Mouse (Mus musculus): ENCODE data around the gene Anapc15-ps. TPM values are rescaled to one million over a fixed set of nuclear protein-coding genes. Genes with fewer than 3 reads are reported as not detected.

Anapc15-ps gene
- total RNA-seq, 2 experiments from 2014 or later = not detected

DNA sequence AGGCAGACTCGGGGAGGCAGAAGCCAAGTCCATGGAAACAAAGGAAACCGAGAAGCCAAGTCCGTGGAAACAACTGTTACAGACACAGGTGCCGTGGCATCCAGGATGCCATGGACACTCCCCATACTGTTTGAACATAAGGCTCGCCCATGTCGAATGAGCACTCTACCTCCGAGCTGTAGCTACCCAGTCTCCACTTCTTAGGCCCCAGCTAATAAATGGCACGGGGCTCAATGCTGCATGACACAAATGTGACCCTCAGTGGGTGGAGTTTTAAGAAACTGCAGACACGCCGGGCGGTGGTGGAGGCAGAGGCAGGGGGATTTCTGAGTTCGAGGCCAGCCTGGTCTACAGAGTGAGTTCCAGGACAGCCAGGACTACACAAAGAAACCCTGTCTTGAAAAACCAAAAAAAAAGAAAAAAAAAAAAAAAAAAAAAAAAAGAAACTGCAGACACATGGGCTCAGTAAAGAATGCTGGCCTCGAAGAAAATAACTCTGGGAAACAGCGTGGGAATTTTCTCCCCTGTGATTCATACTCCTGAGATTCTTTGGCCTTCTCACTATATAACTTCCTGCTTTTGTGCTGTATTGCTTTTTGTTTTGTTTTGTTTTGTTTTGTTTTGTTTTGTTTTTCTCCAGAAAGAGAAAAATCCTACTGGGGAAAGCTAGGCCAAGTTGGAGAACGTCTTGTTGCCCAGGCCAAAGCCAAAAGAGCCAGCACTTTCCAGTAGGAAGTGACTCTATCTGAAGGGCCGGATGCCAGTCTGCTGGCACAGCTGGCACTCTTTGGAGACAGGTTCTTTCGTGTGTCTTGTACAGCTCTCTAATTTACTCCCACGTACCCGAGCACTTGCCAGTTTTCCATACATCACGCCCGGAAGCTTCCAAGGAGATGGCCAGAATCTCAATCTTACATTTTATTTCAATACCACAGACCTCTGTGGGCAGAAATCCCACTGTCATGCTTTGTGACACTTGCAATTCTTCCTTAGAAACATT is 2.2 kb downstream of the Anapc15-ps start:
- no peak for ATAC-seq (ENCODE audit: poor library complexity, severe bottlenecking)

DNA sequence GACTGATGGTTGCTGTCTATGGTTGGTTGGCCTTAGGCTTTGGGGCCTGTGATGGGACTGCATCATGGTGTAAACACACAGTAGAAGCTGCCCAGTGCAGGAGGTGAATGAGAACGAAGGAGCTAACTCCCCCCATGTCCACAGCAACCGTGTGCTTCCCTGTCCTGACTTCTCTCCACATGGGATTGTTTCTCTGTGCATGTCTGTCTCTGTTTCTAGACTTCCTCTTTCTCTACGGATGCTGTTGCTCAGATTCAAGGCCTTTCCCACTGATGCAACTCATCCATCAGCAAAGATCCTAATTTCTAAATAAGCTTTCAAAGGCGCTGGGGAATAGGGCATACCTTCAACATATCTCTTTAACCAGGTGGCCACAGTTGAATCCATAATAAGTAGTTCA is 3.4 kb downstream of the Anapc15-ps start:
- ATAC-seq (ENCODE audit: poor library complexity, severe bottlenecking) = peak; percentile 79

DNA sequence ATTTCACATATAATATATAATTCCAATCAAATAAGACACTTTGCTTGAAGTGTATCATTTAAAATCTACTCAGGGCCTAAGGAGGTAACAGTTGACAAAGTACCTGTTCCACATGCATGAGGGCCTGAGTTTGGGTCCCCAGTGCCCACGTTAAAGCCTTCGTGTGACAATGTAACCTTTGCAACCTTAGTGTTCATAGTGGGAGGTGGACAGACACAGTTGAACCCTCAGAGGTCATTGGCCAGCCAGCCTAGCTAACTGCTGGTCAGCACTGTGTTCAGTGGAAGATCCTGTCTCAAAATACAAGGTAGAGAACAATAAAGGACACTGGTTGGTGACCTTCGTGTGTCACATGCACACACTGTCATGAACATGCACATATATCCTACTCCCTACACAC is 4.2 kb downstream of the Anapc15-ps start:
- no peak for ATAC-seq (ENCODE audit: poor library complexity, severe bottlenecking)

DNA sequence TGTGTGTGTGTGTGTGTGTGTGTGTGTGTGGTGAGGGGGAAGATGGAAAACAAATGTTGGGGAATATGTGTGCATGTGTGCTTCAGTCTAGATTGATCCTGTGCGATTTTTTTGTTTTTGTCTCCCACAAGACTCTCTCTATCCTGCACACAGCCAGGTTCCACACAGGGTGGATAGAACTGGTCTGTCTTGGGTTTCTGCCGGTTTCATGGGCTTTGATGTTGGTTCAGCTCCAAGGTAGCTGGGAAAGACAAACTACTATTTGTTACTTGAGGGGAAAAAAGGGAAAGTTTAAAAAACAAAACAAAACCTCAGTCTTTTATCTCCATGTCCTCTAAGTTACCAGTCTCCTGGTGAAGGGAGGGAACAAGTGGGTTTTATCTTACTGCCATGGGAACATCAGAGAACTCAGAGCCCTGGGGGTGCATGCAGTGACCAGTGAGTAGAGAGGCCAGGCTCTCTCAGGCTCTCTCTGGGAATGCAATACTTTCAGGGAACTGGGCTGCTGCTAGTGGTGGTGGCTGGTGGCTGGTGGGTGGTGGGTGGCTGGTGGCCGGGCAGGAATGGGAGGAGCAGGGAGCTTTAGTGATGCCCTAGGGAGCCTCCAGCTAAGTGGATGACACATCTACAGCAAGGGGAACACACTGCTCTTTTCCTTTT is 5.8 kb downstream of the Anapc15-ps start:
- ATAC-seq (ENCODE audit: poor library complexity, severe bottlenecking) = no peak

DNA sequence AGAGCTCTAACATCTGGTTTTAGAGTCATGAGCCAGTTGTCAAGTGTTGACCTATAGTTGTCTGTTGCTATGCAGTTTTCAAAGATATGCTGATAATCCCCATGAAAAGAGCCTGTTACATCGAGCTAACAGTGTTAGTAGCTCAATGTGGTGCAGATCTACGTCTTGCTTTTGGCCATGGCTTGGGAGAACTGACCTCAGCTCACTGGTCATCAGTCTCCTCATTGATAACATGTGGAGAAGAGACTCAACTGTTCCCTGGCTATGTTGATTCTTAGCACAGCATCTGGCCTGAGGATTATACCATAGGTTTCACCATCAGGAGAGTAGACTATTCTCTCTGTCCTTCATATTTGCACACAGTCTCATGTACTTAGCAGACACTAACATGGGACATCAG is 6.5 kb downstream of the Anapc15-ps start:
- no peak for ATAC-seq (ENCODE audit: poor library complexity, severe bottlenecking)

DNA sequence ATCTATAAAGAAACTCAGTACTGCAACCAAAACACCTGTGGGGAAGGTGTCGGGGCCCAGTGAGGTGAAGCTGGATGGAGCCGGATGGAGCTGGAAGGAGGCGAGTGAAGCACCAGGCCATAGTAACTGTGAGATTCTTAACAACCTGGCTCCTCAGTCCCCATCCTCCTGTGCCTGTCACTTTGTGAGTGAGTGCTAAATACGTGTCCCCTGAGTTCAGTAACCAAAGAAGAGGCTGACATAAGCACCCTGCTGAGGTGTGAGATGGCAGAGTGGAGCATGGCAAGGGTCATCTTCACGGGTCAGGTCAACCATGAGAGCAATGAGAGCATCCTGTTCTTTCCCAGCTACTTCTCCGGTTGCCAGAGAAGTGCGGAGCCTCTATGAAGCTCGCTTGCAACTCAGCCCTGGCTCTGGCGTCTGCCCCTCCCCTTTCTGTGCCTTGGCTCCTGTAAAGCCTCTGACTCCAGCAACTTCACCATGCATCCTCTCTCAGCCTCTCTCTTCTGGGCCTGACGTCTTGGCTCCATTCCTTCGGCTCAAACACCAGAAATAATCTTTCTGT is 7.7 kb downstream of the Anapc15-ps start:
- ATAC-seq (ENCODE audit: poor library complexity, severe bottlenecking) = no peak

DNA sequence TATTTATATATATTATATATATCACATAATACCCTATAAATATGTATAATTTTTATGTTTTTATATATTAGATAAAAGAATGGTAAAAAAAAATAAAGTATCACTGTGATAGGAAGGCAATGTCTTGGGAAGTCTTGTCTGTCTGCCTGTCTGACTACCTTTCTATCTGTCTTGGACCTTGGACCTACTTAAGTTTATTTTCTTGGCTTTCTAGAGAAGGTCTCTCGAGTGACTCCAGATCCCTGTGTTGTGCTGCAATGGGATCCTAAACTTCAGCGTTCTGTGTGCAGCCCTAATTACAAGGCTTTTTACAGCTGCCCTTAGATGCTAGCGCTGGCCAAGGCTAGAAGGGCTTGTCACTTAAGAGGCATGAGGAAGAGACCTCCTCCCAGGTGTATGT is 8.6 kb downstream of the Anapc15-ps start:
- no peak for ATAC-seq (ENCODE audit: poor library complexity, severe bottlenecking)

DNA sequence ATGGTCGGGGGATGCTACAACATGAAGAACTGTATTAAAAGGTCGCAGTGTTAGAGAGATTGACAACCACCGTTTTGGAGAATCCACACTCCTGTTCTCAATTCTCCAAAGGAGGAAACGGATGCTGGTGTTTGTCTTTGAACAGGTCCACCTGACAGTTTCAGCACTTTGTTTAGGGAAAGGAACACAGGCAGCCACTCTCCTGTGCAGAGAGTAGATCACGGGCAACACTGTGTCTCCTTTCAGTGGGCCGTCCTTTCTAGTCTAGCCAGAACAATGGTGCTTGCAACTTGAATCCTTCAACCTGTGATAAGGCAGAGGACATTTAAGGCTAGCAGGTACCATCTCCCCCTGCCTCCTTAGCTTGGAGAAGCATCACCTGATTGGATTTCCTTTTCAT is 12.9 kb downstream of the Anapc15-ps start:
- ATAC-seq (ENCODE audit: poor library complexity, severe bottlenecking) = no peak

DNA sequence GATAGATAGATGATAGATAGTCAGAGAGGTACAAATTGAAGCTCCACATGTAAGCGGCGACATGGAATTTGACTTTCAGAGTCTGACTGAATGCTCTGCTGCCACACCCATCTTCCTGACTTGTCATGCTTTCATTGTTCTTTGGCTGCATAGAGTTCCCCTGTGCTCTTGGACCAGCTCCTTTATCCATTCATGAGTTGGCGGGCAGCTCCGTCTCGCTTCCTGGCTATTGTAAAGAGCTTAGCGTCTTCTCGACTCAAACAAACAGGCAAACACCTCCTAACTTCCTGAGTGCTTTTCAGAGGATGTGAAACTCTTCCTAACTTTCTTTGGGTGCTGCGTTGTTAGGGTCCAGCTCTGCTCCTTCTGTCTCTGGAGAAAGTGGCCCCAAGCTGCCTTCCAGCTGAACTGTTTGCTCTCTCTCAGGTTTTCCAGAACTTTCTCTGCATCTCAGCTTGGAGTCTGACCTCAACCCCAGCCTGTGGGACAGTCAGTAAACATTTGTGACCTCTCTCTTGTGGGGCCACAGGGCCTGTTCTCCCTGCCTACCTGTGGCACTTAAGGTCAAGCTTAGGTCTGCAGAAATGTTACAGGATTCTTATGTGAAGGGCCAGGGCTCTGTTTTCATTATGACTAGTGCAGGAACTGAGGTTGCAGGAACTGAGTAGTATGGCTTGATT is 13.6 kb downstream of the Anapc15-ps start:
- no peak for ATAC-seq (ENCODE audit: poor library complexity, severe bottlenecking)

DNA sequence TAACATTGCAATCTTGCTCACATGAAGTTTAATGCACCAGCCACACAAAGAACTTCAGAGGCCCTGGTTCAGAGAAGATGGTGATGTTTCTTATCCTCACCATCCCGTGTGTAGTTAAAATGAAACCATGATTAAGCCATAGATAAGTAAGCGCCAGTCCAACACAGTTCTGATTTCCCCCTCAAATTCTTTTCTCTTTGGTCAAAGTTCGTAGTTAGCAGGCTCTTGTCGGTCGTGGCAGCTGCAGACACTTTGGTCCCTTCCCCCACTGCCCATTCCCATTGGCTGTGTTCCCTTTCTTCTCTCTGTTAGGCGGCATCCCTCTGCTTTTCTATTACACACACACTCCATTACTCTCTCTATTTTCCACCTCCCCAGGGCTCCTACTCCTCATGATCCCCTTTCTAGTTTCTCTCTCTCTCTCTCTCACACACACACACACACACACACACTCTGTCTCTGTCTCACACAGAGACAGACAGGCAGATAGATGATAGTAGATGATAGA is 14.4 kb downstream of the Anapc15-ps start:
- ATAC-seq (ENCODE audit: poor library complexity, severe bottlenecking) = no peak

DNA sequence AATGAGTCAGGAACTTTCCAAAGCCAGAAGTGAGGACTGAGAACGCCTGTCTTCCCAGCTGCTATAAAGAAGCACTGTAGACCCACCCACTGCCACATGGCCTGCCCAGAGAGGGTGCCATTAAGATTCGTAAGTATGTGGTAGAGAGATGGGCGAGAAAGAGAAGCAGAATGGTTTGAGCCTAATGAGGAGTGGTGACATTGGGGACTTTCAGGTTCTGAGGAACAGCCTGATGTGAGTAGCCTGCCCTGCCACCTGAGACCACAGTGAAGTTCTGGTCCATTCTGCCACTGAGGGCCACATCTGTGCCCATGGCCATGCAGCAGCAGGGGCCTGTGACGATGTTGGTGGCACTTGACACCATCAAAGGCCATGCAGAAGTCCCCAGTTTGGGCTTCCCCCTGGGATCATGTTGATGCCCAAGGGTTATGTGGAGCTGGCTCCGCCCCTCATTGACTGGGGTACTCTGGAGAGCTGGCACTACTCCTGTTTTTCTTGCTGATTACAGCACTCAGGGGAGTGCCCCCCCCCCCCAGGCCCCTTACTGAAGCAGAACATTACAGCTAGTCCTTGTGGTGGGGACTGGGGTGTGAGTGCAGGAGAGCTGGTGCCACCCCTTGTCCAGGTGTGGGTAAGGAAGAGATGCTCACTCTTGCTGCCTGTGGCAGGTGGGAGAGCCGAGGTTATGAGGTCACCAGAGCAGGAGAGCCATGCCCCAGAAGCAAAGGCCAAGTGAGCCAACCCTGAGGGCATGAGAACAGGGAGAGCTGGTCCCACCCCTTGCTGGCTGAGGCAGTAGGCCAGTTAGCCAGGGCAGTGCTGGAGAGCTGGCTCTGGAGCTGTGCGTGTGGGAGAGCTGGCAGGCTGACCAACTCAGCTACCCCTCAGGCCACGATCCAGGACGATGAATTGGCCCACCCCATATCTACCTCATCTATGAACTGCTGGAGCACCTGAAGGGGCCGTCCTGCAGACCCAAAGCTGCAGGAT is 16.7 kb downstream of the Anapc15-ps start:
- ATAC-seq (ENCODE audit: poor library complexity, severe bottlenecking) = no peak

DNA sequence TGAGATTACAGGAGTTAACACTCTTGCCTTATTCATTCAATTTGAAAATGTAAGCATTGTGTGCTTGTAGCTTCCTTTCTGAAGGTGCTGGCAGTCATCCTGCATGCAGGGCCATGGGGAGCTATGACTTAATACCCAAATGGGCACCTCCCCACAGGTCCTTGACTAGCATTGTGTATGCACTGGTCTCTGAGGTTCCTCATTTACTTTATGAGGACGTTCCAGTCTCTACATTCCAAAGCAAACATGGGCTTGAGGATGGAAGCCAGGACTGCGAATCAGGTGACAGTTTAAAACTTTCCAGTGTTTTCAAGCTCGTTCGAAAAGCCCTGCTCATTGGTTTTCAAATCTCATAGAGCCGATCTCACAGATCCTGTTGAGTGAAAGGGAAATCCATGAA is 21.1 kb downstream of the Anapc15-ps start:
- ATAC-seq (ENCODE audit: poor library complexity, severe bottlenecking) = no peak

DNA sequence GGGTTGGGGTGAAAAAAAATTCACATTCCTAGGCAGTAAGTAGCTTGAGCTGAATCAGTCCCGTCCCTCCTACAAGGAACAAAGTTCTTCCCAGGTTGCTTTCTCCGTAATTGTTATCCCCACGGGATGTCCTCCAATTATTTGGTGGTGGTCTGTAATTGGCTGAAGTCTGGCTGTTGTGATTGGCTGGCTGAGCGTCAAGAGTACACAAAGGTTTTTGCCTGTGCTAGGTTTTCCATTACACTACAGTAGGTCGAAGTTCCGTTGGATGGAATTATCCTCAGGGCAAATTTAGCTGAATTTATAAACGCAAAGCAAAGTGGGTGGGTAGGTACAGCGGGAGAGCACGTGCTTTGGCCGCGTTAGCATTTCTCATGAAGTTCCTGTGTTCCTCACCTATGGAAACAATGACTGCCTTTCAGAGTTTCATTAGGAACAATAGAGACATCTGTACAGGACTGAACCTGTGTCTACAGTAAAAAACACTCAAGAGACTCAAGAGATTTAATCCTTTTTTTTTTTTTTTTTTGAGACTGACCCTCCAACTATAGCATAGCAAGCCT is 24.8 kb downstream of the Anapc15-ps start:
- ATAC-seq (ENCODE audit: poor library complexity, severe bottlenecking) = no peak

DNA sequence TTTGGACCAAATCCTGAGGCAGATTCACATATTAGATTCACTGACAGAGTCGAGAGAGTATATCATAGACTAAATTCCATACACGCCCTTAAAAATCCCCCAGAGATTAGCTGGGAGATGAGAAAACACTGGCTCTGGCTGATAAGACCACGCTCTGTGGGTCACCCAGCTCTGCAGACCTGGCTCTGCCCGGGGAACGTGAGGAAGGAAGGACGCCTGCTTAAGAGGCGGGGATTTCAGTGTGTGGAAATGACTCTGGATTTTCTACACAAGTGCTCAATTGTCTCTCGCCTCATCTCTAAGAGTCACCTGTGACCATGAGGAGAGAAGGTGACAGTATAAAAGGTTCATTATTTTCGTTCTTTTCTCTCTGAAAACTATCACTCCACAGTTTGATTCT is 26.1 kb downstream of the Anapc15-ps start:
- ATAC-seq (ENCODE audit: poor library complexity, severe bottlenecking) = peak; percentile 52; the same call in 1 of the 2 replicates

DNA sequence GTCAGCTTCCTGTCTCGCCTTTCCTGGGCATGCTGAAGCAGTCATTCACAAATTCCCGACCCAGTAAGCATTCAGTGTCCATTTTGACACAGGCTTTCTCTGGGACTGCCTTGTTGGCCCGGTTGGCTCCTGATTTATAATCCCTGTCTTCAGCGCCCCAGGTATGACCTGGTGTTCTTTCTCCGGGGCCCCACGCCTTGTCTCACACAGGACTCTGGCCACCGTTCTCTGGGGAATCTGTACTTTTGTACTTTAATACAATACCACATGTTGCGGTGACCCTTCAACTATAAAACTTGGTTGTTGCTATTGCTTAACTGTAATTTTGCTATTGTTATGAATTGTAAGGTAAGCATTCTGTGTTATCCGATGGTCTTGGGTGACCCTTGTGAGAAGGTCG is 26.7 kb downstream of the Anapc15-ps start:
- ATAC-seq (ENCODE audit: poor library complexity, severe bottlenecking) = no peak

DNA sequence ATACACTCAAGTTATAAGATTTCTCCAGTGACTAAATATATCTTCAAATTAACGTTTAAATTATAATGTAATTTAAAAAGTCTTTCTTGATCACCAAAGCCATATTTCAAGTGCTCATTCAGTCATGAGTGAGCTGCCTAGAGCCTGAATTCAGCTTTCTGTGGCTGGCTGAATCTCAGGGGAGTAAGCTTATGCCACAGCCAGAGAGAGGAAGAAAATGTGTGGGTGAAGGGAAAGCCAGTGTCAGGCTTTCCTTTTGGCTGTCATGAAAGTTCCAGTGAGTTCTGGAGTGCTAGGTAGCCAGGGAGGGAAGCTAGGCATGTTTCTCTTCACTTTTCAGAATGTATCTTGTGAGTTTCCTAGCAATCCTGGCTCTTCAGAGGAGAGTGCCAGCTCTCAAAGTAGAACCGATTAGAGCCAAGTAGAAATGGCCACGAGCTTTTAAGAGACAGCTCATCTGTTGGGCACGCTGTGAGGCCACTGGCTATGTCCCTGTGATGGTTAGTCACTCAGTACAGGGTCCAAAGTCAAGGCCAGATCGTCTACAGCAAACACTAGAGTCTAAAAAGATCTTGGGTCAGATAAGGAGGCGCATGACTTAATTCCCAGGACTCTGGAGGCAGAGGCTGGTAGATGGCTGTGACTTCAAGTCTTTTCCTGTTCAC is 29.4 kb downstream of the Anapc15-ps start:
- no peak for ATAC-seq (ENCODE audit: poor library complexity, severe bottlenecking)

DNA sequence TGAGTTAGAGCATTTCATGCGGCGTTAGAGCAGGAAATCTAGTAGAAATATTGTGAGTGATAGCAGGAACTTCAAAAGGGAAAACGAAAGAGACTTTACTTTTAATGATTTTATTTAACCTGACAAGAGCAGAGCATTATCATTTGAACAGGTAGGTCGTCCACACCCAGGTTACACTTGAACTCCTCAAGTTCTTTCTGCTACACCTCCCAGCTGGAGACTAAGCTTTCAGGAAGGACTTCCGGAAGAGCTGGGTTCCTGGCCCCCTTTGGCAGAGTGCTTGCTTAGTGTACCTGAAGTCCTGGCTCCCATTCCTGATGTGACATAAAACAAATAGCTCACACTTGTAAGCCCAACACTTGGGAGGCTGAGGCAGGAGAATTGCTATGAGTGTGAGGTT is 30.2 kb downstream of the Anapc15-ps start:
- ATAC-seq (ENCODE audit: poor library complexity, severe bottlenecking) = no peak

DNA sequence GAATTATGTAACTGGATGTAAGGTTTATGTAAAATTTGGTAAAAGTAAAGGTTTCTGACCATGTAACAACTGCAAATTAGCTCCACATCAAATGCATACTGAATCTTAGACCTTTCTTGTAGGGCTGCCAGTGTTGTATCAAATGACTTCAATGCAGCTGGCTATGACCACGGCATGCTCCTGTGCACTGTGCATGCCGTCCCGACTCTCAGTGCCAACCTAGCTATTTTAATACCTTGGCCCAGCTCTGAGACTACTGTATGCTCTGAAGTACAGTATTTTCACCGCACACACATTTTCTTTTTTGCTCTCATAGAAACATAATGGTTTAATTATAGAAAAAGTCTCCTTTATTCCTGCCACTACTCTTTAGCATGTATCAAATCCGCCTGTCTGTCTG is 31.9 kb downstream of the Anapc15-ps start:
- no peak for ATAC-seq (ENCODE audit: poor library complexity, severe bottlenecking)

DNA sequence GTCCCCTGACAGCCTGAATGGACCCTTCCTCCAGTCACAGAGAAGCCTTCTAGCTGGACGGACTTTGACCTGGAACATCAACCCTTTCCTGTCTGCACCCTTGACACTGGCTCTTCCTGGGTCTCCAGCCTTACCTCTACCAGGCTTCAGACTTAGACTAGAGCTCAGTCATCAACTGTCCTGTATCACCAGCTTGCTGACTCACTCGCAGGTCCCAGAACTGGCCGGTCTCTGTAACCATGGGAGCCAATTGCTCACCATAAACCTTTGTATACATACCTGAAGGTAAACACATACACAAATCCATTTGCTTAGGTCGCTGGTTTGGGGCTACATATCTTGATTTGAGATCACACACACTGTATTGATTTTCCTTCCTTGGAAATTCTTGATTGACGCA is 33.8 kb downstream of the Anapc15-ps start:
- no peak for ATAC-seq (ENCODE audit: poor library complexity, severe bottlenecking)

Measured in megakaryocyte, adult 5-6 weeks (primary cell).